Comparison of ENCODE assay signal across 24 mouse cellular contexts in genomic region chr6:137901255-137901654, GRCm38 (mm10).
A peak's percentile ranks its signal among the peaks of the same experiment; 100 is the strongest.
DNase-seq lines count a peak whose midpoint lies in the region; ATAC-seq and TF ChIP-seq lines count a peak whose summit lies in the region.
"Had no signal": no experiment of that assay in that cellular context is flagged by ENCODE, and none has a peak within 500 bp of the region (broad histone marks: within the 10 kb centered on the region; RNA-seq: fewer than 3 reads in every experiment).

No protein-coding gene starts in this region.

- no peaks in the 10 kb centered on the region for H3K27me3 ChIP-seq in stomach, postnatal 0 days (ENCODE audit: control insufficient read depth, insufficient read depth, low read length)
- H3K27me3 ChIP-seq in forebrain, embryonic 10.5 days (ENCODE audit: poor library complexity, severe bottlenecking): no peaks in the 10 kb centered on the region
- H3K27me3 ChIP-seq: forebrain, embryonic 12.5 days; heart, embryonic 13.5 days; hindbrain, embryonic 12.5 days; limb, embryonic 13.5 days; liver, embryonic 12.5 days; midbrain, embryonic 15.5 days; neural tube, embryonic 12.5 days had no signal

- H3K4me3 ChIP-seq in stomach, postnatal 0 days (ENCODE audit: low read depth, low read length): no peak overlapping the region
- H3K4me3 ChIP-seq in forebrain, embryonic 10.5 days: no peak overlapping the region
- H3K4me3 ChIP-seq: forebrain, embryonic 12.5 days; heart, adult 2 months; heart, embryonic 13.5 days; hindbrain, embryonic 12.5 days; limb, embryonic 13.5 days; liver, embryonic 12.5 days; midbrain, embryonic 15.5 days; neural tube, embryonic 12.5 days had no signal

- no peak for TF ChIP-seq CTCF in stomach, postnatal 0 days (IDR thresholded peaks at IDR 0.05; ENCODE audit: low read depth)

- H3K4me1 ChIP-seq in stomach, postnatal 0 days (replicated peaks; ENCODE audit: control insufficient read depth, insufficient read depth): no peaks in the 10 kb centered on the region
- H3K4me1 ChIP-seq in forebrain, embryonic 10.5 days: no peaks in the 10 kb centered on the region
- H3K4me1 ChIP-seq: forebrain, embryonic 12.5 days; heart, embryonic 13.5 days; hindbrain, embryonic 12.5 days; liver, embryonic 12.5 days; midbrain, embryonic 15.5 days; neural tube, embryonic 12.5 days had no signal

- ATAC-seq in stomach, postnatal 0 days (ENCODE audit: low FRiP score, low TSS enrichment): no peak
- ATAC-seq: liver, embryonic 12.5 days; midbrain, embryonic 15.5 days had no signal

- 71% methylated on average over 5 of the region's 5 CpGs for WGBS in stomach, postnatal 0 days
- 90% methylated on average over 5 of the region's 5 CpGs for WGBS in forebrain, embryonic 10.5 days

- H3K36me3 ChIP-seq in stomach, postnatal 0 days (ENCODE audit: control insufficient read depth, insufficient read depth, low read length): no peaks in the 10 kb centered on the region
- H3K36me3 ChIP-seq in forebrain, embryonic 10.5 days (replicated peaks): no peaks in the 10 kb centered on the region
- H3K36me3 ChIP-seq: forebrain, embryonic 12.5 days; heart, embryonic 13.5 days; hindbrain, embryonic 12.5 days; limb, embryonic 13.5 days; liver, embryonic 12.5 days; midbrain, embryonic 15.5 days; neural tube, embryonic 12.5 days had no signal

- DNase-seq in ovary, postnatal 36 days (ENCODE audit: low spot score): peak; percentile 3
- DNase-seq in ovary, postnatal 14 days (ENCODE audit: low spot score): no peak
- DNase-seq in lung, adult 18-20 months: peak; percentile 73 to 79
- peak; percentile 38 for DNase-seq in lung, postnatal 10 days
- DNase-seq in stomach, postnatal 0 days (ENCODE audit: low spot score): peak; percentile 38
- DNase-seq in adrenal gland, postnatal 36 days: no peak
- no peak for DNase-seq in cerebellum, adult 9-10 months
- no peak for DNase-seq in forebrain, embryonic 10.5 days (ENCODE audit: extremely low spot score, low spot score)
- DNase-seq: adrenal gland, adult 2 months; cerebellum, adult 18-20 months; cerebellum, postnatal 25 days; embryo, embryonic 11 days; gastrocnemius, postnatal 25 days; heart, adult 2 months; kidney, adult 11 months; kidney, postnatal 14 days had no signal

- no peak overlapping the region for H3K27ac ChIP-seq in stomach, postnatal 0 days (replicated peaks)
- H3K27ac ChIP-seq in forebrain, embryonic 10.5 days: no peak overlapping the region
- H3K27ac ChIP-seq: forebrain, embryonic 12.5 days; heart, adult 2 months; heart, embryonic 13.5 days; hindbrain, embryonic 12.5 days; limb, embryonic 13.5 days; liver, embryonic 12.5 days; macrophage; midbrain, embryonic 15.5 days; neural tube, embryonic 12.5 days had no signal

- H3K9ac ChIP-seq in stomach, postnatal 0 days (ENCODE audit: low read length): no peak overlapping the region
- H3K9ac ChIP-seq: forebrain, embryonic 12.5 days; heart, embryonic 13.5 days; hindbrain, embryonic 12.5 days; limb, embryonic 13.5 days; liver, embryonic 12.5 days; midbrain, embryonic 15.5 days; neural tube, embryonic 12.5 days had no signal

- TF ChIP-seq EP300 in stomach, postnatal 0 days (optimal IDR thresholded peaks at IDR 0.05): no peak

- no peak overlapping the region for H3K4me2 ChIP-seq in stomach, postnatal 0 days (replicated peaks; ENCODE audit: low read depth)
- H3K4me2 ChIP-seq: forebrain, embryonic 12.5 days; heart, embryonic 13.5 days; hindbrain, embryonic 12.5 days; limb, embryonic 13.5 days; liver, embryonic 12.5 days; midbrain, embryonic 15.5 days; neural tube, embryonic 12.5 days had no signal

- H3K9me3 ChIP-seq in stomach, postnatal 0 days (ENCODE audit: control insufficient read depth, low read length): no peaks in the 10 kb centered on the region
- no peaks in the 10 kb centered on the region for H3K9me3 ChIP-seq in forebrain, embryonic 10.5 days
- H3K9me3 ChIP-seq: forebrain, embryonic 12.5 days; heart, embryonic 13.5 days; hindbrain, embryonic 12.5 days; limb, embryonic 13.5 days; liver, embryonic 12.5 days; midbrain, embryonic 15.5 days; neural tube, embryonic 12.5 days had no signal

Comparison
In these comparisons a context has a peak if more than half of its experiments do, and no peak if none do; other contexts are left out.
1. DNase-seq: peak in ovary, postnatal 36 days (single experiment), lung, adult 18-20 months (2 of 2), lung, postnatal 10 days (single experiment) and stomach, postnatal 0 days (single experiment); none in ovary, postnatal 14 days (single experiment), adrenal gland, postnatal 36 days (0 of 2), cerebellum, adult 9-10 months (single experiment) and forebrain, embryonic 10.5 days (single experiment).